Mouse (Mus musculus): Measurements from ENCODE around the gene Osbpl5.
"Not testable (repeated sequence)": the region's sequence is repeated elsewhere in the genome, so short reads cannot be mapped to it uniquely, and the experiment has no call there.

Osbpl5 gene

GRCm38 (mm10) chr7:143643949-143644348, 112.8 kb downstream of the Osbpl5 start:
- not testable (repeated sequence) for DNase-seq (ENCODE audit: low spot score)
